Mouse (Mus musculus): ENCODE data around the gene Supt4a.

GRCm38 (mm10) chr11:87730652-87731310 is 6.6 kb upstream of the Supt4a start:
- TF ChIP-seq CTCF (conservative IDR thresholded peaks at IDR 0.05; ENCODE audit: low read length) (no peak), NANOG (IDR thresholded peaks at IDR 0.05; ENCODE audit: borderline replicate concordance, low read length) (no peak), POU5F1 (IDR thresholded peaks at IDR 0.05; ENCODE audit: borderline replicate concordance, low read length) (no peak)

Data from E14TG2a.4 (cell line).